Mouse (Mus musculus) cerebellum, adult 11-12 months (tissue): ENCODE measurements around the gene Lhx4.
A peak's percentile ranks its signal among the peaks of the same experiment; 100 is the strongest.

Experiments
- DNase-seq: peaks from one replicate; pipeline ENCODE4 v3.0.0; 2022

Lhx4 gene

DNA sequence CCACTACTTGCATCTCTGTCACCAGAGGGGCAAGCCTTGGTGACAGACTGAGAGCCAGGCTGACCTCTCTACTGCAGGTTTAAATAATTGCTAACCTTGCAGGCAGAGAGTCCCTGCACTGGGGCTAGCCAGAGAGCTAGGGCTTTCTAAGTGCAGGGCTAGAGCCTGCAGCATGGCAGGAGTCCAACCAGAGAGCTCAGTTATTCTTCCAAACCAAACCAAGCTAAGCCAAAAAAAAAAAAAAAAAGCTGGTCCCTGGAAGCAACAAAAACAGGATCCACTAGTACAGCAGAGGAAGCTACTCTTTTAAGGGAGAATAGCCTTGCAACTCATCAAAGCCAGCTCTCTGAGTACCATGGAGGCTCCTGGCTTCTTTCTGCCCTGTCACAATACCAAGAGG, 50.6 kb downstream of the Lhx4 start:
- no peak for DNase-seq

DNA sequence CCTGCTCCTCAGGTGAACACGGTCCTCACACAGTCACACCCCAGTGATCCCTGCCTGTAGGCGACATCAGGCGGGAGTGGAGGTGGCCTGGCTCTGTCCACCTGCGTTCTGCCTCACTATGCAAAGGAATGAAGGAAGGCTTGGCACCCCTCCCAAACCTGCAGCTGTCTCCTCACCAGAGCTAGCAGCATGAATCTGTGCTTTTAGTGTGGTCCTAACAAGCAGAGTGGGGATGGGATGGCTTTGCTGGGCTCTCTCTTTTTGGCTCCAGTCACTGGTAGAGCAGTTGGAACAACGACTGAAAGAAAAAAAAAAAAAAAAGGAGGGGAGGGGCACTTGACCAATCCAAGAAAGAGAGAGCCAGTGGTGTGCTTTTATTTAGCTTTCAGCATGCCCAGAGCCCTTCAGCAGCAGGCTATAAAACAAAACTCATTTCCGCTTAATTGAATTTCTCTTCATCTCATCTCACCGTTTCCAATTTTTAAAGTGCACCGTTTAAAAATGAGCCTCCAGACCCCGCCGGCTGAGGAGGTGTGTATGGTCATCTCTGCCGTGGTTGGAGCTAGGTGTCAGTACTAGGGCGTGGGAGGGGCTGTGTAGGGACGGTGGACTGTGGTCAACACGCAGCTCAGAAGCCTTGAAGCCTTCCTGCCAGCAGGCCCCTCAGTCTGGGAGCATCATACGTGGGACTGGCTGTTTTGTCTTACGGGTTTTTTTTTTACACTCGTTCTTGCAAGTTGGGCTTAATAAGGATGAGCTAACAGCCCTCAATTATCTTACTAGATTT, 52.9 kb downstream of the Lhx4 start:
- peak; percentile 41 for DNase-seq

DNA sequence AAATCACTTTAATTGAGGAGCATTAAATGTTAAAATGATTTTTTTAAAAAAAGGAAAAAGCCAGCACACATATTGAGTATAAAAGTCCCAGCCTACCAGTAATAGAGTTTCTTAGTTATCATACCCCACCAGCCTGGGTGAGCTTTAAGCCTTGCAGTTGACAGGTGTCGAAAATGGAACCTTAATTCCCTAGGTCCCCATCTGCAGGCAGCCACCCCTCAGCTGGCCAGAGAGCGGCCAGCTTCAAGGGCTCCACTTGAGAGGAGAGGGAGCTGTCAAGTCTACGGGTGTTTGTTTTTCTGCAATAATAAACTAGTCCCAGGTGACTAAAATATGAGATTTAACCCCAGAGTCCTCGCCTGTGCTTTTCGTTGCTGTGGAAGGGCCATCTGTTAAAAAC, 58.0 kb downstream of the Lhx4 start:
- DNase-seq = no peak

DNA sequence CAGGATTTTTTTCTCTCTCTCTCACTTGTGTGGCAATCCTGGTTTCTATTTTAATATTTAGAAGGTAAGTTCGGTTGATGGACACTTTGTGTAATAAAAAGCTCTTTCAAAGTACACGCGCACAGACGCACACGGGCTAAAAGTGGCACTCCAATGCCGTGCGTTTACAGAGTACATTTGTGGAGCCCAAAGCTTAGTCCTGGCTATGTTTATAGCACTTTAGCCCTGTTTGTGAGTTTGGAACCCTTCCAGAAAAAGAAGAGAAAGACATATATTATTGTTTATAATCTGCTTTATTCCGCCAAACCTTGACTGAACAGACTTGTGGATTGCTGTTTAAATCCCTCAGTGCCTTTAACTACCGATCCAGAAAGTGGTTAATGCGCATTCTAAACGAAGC, 58.5 kb downstream of the Lhx4 start:
- DNase-seq = no peak

DNA sequence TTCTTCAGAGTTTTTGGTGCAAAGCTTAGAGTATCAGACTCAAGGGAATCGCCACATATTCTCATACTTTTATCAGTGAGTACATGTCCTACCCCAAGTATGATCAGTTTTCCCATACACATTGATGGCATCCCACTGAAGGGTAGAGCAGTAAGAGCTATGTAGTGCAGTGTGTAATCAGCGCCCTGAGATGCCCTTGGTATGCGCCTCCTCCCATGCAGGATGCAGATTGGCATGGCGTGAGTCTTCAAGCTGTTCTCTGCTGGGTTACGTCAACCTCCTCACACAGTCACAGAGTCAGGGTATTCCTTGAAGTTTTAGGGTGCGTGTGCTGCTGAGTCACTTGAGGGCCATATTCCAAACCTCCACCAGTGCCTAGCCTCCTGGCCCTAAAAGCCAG, 59.3 kb downstream of the Lhx4 start:
- DNase-seq = no peak

DNA sequence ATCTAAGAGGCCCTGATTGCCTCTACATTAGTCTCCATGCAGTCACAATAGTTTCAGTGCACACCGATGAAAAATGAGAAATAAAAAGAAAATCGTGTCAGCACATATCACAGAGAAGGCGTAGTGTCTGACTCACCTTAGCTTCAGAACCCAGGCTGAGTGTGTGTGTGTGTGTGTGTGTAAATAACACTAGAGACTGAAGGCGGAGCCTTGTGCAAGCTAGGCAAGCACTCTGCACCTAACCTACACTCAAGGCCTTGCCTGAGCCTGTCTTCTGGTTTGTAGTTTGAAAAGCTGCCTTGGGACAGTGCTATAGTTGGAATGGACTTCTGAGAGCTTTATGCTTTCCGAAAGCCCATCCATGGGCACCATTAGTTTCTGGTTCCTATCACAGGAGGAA, 61.9 kb downstream of the Lhx4 start:
- DNase-seq = no peak

DNA sequence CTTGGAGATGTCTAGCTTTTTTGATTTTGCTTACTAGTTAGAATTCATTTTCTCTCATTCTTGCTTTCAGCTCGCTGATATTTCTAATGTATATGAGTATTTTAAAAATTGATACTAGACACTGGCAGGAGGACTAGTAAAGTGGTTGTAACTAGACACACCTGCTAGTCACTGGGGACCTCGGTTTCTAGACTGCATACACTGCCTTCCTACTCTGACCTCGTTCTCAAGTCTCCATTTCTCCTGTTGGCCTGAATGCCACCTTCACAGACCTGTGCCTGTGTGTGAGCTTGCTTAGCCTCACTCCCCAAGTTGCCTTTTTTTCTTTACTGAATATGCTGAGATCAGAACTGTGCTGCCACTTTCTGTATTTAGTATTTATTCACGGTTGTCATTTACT, 62.3 kb downstream of the Lhx4 start:
- no peak for DNase-seq

DNA sequence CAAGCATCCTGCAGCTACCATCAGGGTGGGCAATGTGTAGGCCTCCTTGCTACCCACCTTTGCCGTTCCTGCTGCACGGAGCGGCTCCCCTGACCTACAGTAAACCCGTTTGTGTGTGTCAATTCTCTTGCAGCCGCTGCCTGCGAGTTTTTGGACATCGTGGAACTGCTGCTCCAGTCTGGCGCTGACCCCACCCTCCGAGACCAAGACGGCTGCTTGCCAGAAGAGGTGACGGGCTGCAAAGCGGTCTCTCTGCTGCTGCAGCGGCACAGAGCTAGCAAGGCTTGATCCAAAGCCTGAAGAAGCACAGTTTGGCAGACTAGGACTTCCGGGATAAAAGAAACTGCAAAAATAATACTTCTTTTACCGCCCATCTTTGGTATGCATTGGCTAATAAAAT, 64.7 kb downstream of the Lhx4 start:
- DNase-seq = no peak

DNA sequence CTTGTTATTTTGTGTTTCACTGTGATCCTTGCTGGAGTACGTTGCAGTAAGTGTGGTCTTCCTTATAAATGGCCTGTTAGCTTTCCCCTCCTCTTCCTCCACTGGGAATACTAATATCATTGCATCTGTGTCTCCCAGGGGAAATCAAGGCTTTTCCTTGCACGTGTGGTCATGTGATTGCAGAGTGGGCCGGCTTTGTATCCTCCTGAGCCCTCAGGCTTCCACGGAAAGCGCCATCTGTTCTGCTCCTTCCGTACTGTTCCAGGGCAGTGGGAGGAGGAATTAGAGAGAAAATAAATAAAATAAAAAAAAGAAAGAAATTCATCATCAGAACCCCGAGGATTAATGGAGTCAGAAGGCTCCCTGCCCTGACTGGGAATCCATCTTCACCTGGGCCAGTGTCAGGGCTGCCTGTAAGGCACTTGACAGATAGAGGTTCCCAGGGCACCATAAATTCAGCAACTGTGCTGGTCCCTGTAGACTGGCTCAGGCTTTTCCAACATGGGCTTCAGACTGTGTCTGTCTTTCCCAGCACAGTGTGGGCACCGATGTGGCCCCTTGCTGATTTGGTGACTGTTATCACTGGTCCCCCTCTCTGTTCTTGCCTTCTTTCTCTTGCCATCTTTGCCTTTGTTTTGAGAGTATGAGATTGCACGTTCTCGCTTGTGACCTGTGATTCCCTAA, 70.2 kb downstream of the Lhx4 start:
- DNase-seq = no peak

DNA sequence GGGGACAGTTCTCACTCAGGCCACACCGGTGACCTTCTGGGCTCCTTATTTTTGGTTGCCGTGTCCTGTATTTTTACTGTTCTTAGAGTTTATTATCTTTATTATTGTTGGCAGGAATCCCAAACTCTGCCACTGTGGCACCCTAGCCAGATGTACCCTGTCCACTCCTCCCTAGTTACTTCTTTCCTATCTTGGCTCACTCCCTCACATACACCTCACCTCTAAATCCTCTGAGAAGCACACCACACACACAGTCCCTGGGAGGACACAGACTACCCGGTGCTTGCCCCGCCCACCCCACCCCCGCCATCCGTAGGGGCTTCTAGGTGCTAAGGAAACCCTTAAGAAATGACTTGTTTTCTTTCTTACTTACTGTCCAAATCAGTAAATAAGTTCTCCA, 75.9 kb downstream of the Lhx4 start:
- DNase-seq = no peak

DNA sequence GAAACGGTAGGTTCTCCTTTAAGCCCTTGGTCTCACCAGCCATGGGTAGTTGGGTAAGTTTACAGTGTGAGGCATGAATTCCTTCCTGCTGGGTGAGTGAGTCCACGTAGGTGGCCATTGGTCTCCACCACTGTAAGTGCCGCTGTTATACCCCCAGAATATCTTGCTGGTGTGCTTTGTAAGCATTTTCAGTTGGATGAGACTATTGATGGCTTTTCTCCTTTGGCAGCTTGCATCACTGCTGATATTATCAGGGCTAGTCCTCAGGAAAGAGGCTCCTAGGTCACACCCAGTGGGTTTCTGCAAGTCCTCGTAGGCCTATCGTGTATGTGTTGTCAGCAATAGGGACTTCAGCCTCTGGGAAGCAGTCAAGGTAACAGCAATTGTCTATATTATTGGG, 87.5 kb downstream of the Lhx4 start:
- no peak for DNase-seq

DNA sequence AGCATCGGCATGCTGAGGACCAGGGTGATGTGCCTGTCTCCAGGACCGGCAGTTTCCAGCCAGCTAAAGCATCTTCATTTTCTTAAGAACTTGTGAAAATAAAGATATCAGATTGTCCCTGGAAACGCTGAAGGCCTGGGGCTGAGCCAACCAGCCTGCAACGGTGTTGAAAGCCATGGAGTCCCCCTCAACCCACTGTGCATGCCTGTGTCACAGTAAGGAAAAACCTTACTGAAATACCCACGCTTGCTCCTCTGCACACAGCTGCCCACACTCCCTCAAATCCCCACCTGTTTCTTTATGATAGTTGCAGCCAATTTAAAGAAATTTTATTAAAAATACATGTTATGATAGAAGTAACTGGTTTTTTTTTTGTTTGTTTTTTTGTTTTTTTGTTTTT, 95.2 kb downstream of the Lhx4 start:
- no peak for DNase-seq

DNA sequence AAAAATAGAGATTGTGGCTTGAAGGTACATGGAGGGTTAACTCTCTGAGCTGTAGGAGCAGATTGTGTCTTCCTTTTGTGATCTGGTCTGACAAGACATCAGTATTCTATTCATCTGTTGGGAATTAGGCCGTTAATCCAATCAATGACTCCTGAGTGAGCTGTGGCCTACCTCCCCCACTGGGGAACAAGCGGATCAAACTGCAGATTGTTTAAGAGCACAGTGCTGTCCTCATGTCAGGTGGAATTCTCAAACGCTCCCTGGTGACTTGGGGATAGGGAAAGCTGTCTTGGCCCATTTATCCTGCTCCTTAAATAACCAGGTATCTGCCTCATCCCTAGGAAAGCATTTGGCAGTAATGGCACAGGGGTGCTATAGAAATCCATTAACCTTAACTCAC, 96.5 kb downstream of the Lhx4 start:
- DNase-seq = no peak

DNA sequence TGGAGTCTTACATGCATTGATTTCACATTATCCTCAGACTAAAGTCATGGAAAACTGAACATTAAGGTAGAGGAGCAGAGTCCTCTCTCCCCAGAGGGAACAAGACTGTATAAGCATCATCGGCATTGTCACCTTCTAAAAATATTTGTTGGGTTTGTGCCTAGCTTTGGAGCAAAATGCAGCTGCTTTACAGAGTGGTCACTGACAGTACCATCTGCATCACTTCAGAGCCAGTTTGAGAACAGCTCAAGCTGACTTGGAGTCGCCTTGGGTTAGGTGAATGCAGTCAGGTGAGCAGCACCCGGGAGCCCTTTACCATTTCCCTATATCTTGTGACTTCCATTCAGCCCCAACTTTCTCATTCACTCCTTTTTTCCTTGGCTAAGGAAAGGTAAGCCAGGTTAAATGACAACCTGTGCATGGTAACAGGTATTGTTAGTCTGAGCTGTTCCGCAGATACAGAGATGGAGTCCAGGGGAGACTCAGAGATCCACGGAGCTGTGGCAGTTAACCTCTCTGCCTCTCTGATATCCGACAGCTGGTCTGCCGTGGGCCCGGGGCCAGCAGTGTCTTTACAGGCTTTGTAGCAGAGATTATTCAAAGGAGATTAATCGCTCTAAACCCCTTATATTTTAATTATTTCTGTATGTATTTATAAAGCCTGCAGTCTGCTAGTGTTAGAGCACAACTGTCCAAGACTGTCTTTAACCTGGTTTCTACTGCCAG, 101.2 kb downstream of the Lhx4 start:
- DNase-seq = peak; percentile 12
